Comparison of ENCODE assay signal across 8 mouse cellular contexts in the genomic region with DNA sequence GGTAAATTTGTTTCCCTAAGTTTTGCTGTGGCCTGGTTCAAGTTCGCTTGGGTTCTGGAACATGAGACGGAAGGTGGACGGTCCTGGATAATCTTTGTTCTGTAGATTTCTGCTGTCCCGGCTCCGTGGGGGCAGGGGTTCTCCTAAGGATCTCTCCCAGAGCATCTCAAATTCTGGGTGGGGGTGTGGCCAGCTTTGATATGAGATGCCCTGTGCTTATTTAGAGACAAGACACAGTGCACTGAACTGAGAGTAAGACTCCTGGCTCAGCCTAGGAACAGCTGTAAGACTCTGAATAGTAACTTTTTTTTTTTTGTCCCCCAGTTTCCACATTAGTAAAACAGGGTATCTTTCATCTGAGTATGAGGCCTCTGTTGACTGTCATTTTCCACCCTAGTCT. TPM values are rescaled to one million over a fixed set of nuclear protein-coding genes. Genes with fewer than 3 reads are reported as not detected.
DNase-seq lines count a peak whose midpoint lies in the region; ATAC-seq and TF ChIP-seq lines count a peak whose summit lies in the region.

No protein-coding gene starts in this region.

- peak overlapping the region; percentile 82 for H3K4me2 ChIP-seq in kidney, postnatal 0 days (ENCODE audit: low read length)
- H3K4me2 ChIP-seq in forebrain, embryonic 16.5 days (ENCODE audit: low read length): peak overlapping the region; percentile 96

- no peak overlapping the region; the same call in 1 of the 2 replicates for H3K27ac ChIP-seq in kidney, postnatal 0 days
- H3K27ac ChIP-seq in bone marrow macrophage, adult 2 months (ENCODE audit: insufficient read depth, low read depth, low read length): no peak overlapping the region; the same call in 1 of the 2 replicates
- H3K27ac ChIP-seq in forebrain, embryonic 16.5 days (ENCODE audit: low read length): no peak overlapping the region
- H3K27ac ChIP-seq in macrophage: peak overlapping the region; percentile 62

- H3K36me3 ChIP-seq in kidney, postnatal 0 days (ENCODE audit: insufficient read depth, low read length): no peaks in the 10 kb centered on the region
- no peaks in the 10 kb centered on the region; the same call in 1 of the 2 replicates for H3K36me3 ChIP-seq in forebrain, embryonic 16.5 days (ENCODE audit: control insufficient read depth, insufficient read depth)
- H3K36me3 ChIP-seq in macrophage (ENCODE audit: inconsistent target): no peaks in the 10 kb centered on the region

- no peaks in the 10 kb centered on the region for H3K27me3 ChIP-seq in kidney, postnatal 0 days (ENCODE audit: insufficient read depth, low read length)
- H3K27me3 ChIP-seq in forebrain, embryonic 16.5 days (replicated peaks; ENCODE audit: control insufficient read depth, insufficient read depth, low read length): no peaks in the 10 kb centered on the region

- no peaks in the 10 kb centered on the region for H3K9me3 ChIP-seq in kidney, postnatal 0 days (replicated peaks; ENCODE audit: low read length)
- H3K9me3 ChIP-seq in forebrain, embryonic 16.5 days (ENCODE audit: control insufficient read depth, low read length): no peaks in the 10 kb centered on the region

- H3K79me2 ChIP-seq in macrophage (ENCODE audit: inconsistent target): peaks cover 7% of the 10 kb centered on the region; the same call in 1 of the 2 replicates

- peak overlapping the region; percentile 71 for H3K4me3 ChIP-seq in kidney, postnatal 0 days (replicated peaks; ENCODE audit: low read depth, low read length)
- H3K4me3 ChIP-seq in bone marrow macrophage, adult 2 months (ENCODE audit: insufficient read depth, low read length): peak overlapping the region; percentile 85
- H3K4me3 ChIP-seq in forebrain, embryonic 16.5 days (replicated peaks; ENCODE audit: low read length): peak overlapping the region; percentile 82
- peak overlapping the region; percentile 87 for H3K4me3 ChIP-seq in macrophage (ENCODE audit: inconsistent target)

- no peak for TF ChIP-seq POLR2A in bone marrow macrophage, adult 2 months (IDR thresholded peaks at IDR 0.05; ENCODE audit: borderline replicate concordance, low read depth, low read length)

- H3K4me1 ChIP-seq in kidney, postnatal 0 days (replicated peaks; ENCODE audit: insufficient read depth, low read length): no peaks in the 10 kb centered on the region; the same call in 1 of the 2 replicates
- peaks cover 19% of the 10 kb centered on the region for H3K4me1 ChIP-seq in bone marrow macrophage, adult 2 months (ENCODE audit: control insufficient read depth, insufficient read depth, low read length)
- peaks cover 16% of the 10 kb centered on the region for H3K4me1 ChIP-seq in forebrain, embryonic 16.5 days (replicated peaks; ENCODE audit: control insufficient read depth, insufficient read depth, low read length)

- ATAC-seq in kidney, postnatal 0 days (replicated peaks; ENCODE audit: low FRiP score, low read depth): no peak
- no peak for ATAC-seq in forebrain, embryonic 16.5 days
- ATAC-seq in granulocyte monocyte progenitor cell, adult 5-6 weeks (replicated peaks; ENCODE audit: poor library complexity, severe bottlenecking): no peak

- peak overlapping the region; percentile 58 for H3K9ac ChIP-seq in kidney, postnatal 0 days (ENCODE audit: low read depth, low read length)
- H3K9ac ChIP-seq in forebrain, embryonic 16.5 days (replicated peaks; ENCODE audit: low read depth, low read length): peak overlapping the region; percentile 80

- no peak for TF ChIP-seq CTCF in kidney, postnatal 0 days (IDR thresholded peaks at IDR 0.05; ENCODE audit: low read depth)
- TF ChIP-seq CTCF in bone marrow macrophage, adult 2 months (IDR thresholded peaks at IDR 0.05; ENCODE audit: low read depth, low read length): no peak

- WGBS in kidney, postnatal 0 days: 0% methylated on average over 5 of the region's 5 CpGs
- WGBS in forebrain, embryonic 16.5 days: under 1% methylated on average over 5 of the region's 5 CpGs
- 6% methylated on average over 5 of the region's 5 CpGs for WGBS in macrophage (ENCODE audit: missing documents)

- peak; percentile 44 for DNase-seq in kidney, postnatal 0 days (ENCODE audit: low spot score)
- DNase-seq in kidney, adult 11 months: no peak
- no peak for DNase-seq in MN1 (ENCODE audit: low spot score)
- DNase-seq in spleen, postnatal 4 days (ENCODE audit: low spot score in 2 of 2): no peak

RNA-seq across cellular contexts. Expression of a gene that starts 0.7 kb away (rescaled TPM):
- 10.7 and 11.9 TPM in 2 replicates for polyA plus RNA-seq in kidney, postnatal 0 days (2015; fragmentation: Nextera tagmentation; extraction: Ambion mirVana)
- 13.6 and 14.7 TPM in 2 replicates for polyA plus RNA-seq in bone marrow macrophage, adult 2 months (2012; ENCODE audit: insufficient read depth, insufficient read length, missing spikeins)
- polyA plus RNA-seq in forebrain, embryonic 16.5 days (2015; fragmentation: Nextera tagmentation; extraction: Ambion mirVana): 16.2 and 16.3 TPM in 2 replicates
- 10 to 100 TPM in 25 of 26 experiments, 1 to 10 TPM in 1; 4.4 to 84.1 (median 43.3) TPM for total RNA-seq in macrophage (2018; cell fraction: chromatin; rRNA removed)
- total RNA-seq in macrophage (2018; cell fraction: cytosol; rRNA removed): 10 to 100 TPM in 11 of 26 experiments, 1 to 10 TPM in 15; 3.4 to 15.5 (median 9.1) TPM
- total RNA-seq in macrophage (2018; cell fraction: nucleus; rRNA removed): 10 to 100 TPM in 25 of 26 experiments, 1 to 10 TPM in 1; 5.5 to 72.4 (median 31.5) TPM
- polyA plus RNA-seq in macrophage (2018): 6.6 to 13.4 TPM (median 7.9 TPM) in 3 replicates
- total RNA-seq in granulocyte monocyte progenitor cell, adult 5-6 weeks (2014; fragmentation: Nextera tagmentation): 11.0 and 26.5 TPM in 2 replicates
- total RNA-seq in granulocyte monocyte progenitor cell, adult 5-6 weeks (2017): 13.1 and 17.2 TPM in 2 replicates

RNA-seq across cellular contexts. Expression of a gene that starts 18.6 kb away (rescaled TPM):
- 89.0 and 98.5 TPM in 2 replicates for polyA plus RNA-seq in kidney, postnatal 0 days (2015; fragmentation: Nextera tagmentation; extraction: Ambion mirVana)
- polyA plus RNA-seq in bone marrow macrophage, adult 2 months (2012; ENCODE audit: insufficient read depth, insufficient read length, missing spikeins): 53.3 and 63.9 TPM in 2 replicates
- polyA plus RNA-seq in forebrain, embryonic 16.5 days (2015; fragmentation: Nextera tagmentation; extraction: Ambion mirVana): 229 and 232 TPM in 2 replicates
- 100 to 1,000 TPM in 14 of 26 experiments, 10 to 100 TPM in 12; 60.9 to 181 (median 103) TPM for total RNA-seq in macrophage (2018; cell fraction: chromatin; rRNA removed)
- 100 to 1,000 TPM in 9 of 26 experiments, 10 to 100 TPM in 17; 64.9 to 127 (median 91.5) TPM for total RNA-seq in macrophage (2018; cell fraction: cytosol; rRNA removed)
- total RNA-seq in macrophage (2018; cell fraction: nucleus; rRNA removed): 100 to 1,000 TPM in 23 of 26 experiments, 10 to 100 TPM in 3; 88.9 to 183 (median 130) TPM
- 41.2 to 100 TPM (median 69.4 TPM) in 3 replicates for polyA plus RNA-seq in macrophage (2018)
- 19.0 and 24.3 TPM in 2 replicates for total RNA-seq in granulocyte monocyte progenitor cell, adult 5-6 weeks (2014; fragmentation: Nextera tagmentation)
- total RNA-seq in granulocyte monocyte progenitor cell, adult 5-6 weeks (2017): 16.5 and 17.5 TPM in 2 replicates

RNA-seq across cellular contexts. Expression of a gene that starts 58.6 kb away (rescaled TPM):
- 0.09 TPM in 1 of 2 replicates, not detected in the other for polyA plus RNA-seq in kidney, postnatal 0 days (2015; fragmentation: Nextera tagmentation; extraction: Ambion mirVana)
- not detected in 2 replicates for polyA plus RNA-seq in bone marrow macrophage, adult 2 months (2012; ENCODE audit: insufficient read depth, insufficient read length, missing spikeins)
- polyA plus RNA-seq in forebrain, embryonic 16.5 days (2015; fragmentation: Nextera tagmentation; extraction: Ambion mirVana): not detected in 2 replicates
- total RNA-seq in macrophage (2018; cell fraction: chromatin; rRNA removed): not detected
- total RNA-seq in macrophage (2018; cell fraction: cytosol; rRNA removed): not detected
- not detected for total RNA-seq in macrophage (2018; cell fraction: nucleus; rRNA removed)
- not detected in 3 replicates for polyA plus RNA-seq in macrophage (2018)
- total RNA-seq in granulocyte monocyte progenitor cell, adult 5-6 weeks (2014; fragmentation: Nextera tagmentation): not detected in 2 replicates
- not detected in 2 replicates for total RNA-seq in granulocyte monocyte progenitor cell, adult 5-6 weeks (2017)
